Mouse (Mus musculus): ENCODE measurements around the gene Cnp. TPM values are rescaled to one million over a fixed set of nuclear protein-coding genes. Genes with fewer than 3 reads are reported as not detected.

The Cnp gene
- polyA plus RNA-seq, 1 experiment from 2014 or later, result 19.4 TPM

- no peaks in the 10 kb centered on the region for H3K4me1 ChIP-seq
- no peak overlapping the region for H3K27ac ChIP-seq
- no peak overlapping the region for H3K9ac ChIP-seq
- H3K9me3 ChIP-seq, result no peaks in the 10 kb centered on the region
- H3K36me3 ChIP-seq (replicated peaks), result no peaks in the 10 kb centered on the region
- H3K4me3 ChIP-seq (replicated peaks), result no peak overlapping the region
- ATAC-seq (ENCODE audit: low FRiP score), result no peak
- H3K4me2 ChIP-seq, result no peak overlapping the region
- H3K27me3 ChIP-seq, result no peaks in the 10 kb centered on the region
- 41% methylated on average over 5 of the region's 5 CpGs for WGBS
Observed at GRCm38 (mm10) chr11:100561748-100562147, 13.0 kb upstream of the Cnp start.

GRCm38 (mm10) chr11:100564297-100564696, 10.4 kb upstream of the Cnp start:
- H3K4me2 ChIP-seq, result no peak overlapping the region
- H3K9me3 ChIP-seq, result no peaks in the 10 kb centered on the region
- H3K36me3 ChIP-seq (replicated peaks), result no peaks in the 10 kb centered on the region
- H3K4me3 ChIP-seq (replicated peaks), result no peak overlapping the region
- no peaks in the 10 kb centered on the region for H3K27me3 ChIP-seq
- no peak overlapping the region for H3K27ac ChIP-seq
- WGBS, result 76% methylated on average over 15 of the region's 15 CpGs
- no peaks in the 10 kb centered on the region for H3K4me1 ChIP-seq
- no peak overlapping the region for H3K9ac ChIP-seq
- ATAC-seq (ENCODE audit: low FRiP score), result no peak

- no peak for ATAC-seq (ENCODE audit: low FRiP score)
- H3K9me3 ChIP-seq, result no peaks in the 10 kb centered on the region
- no peaks in the 10 kb centered on the region for H3K36me3 ChIP-seq (replicated peaks)
- no peak overlapping the region for H3K27ac ChIP-seq
- no peak overlapping the region for H3K4me3 ChIP-seq (replicated peaks)
- H3K9ac ChIP-seq, result no peak overlapping the region
- H3K4me2 ChIP-seq, result no peak overlapping the region
- 89% methylated on average over 6 of the region's 6 CpGs for WGBS
- H3K27me3 ChIP-seq, result no peaks in the 10 kb centered on the region
- no peaks in the 10 kb centered on the region for H3K4me1 ChIP-seq
Observed at GRCm38 (mm10) chr11:100564703-100565102, 10.0 kb upstream of the Cnp start.

GRCm38 (mm10) chr11:100567229-100567628, 7.5 kb upstream of the Cnp start:
- no peaks in the 10 kb centered on the region for H3K36me3 ChIP-seq (replicated peaks)
- H3K4me3 ChIP-seq (replicated peaks), result no peak overlapping the region
- H3K9ac ChIP-seq, result no peak overlapping the region
- no peaks in the 10 kb centered on the region for H3K9me3 ChIP-seq
- 71% methylated on average over 5 of the region's 5 CpGs for WGBS
- peaks cover 9% of the 10 kb centered on the region for H3K4me1 ChIP-seq
- H3K27ac ChIP-seq, result no peak overlapping the region
- peaks cover 17% of the 10 kb centered on the region for H3K27me3 ChIP-seq
- no peak for ATAC-seq (ENCODE audit: low FRiP score)
- no peak overlapping the region for H3K4me2 ChIP-seq

GRCm38 (mm10) chr11:100567815-100568245, 6.9 kb upstream of the Cnp start:
- no peak for ATAC-seq (ENCODE audit: low FRiP score)
- H3K9me3 ChIP-seq, result no peaks in the 10 kb centered on the region
- WGBS, result 80% methylated on average over 9 of the region's 9 CpGs
- no peak overlapping the region for H3K4me2 ChIP-seq
- H3K9ac ChIP-seq, result no peak overlapping the region
- peaks cover 9% of the 10 kb centered on the region for H3K4me1 ChIP-seq
- no peaks in the 10 kb centered on the region for H3K36me3 ChIP-seq (replicated peaks)
- peaks cover 23% of the 10 kb centered on the region for H3K27me3 ChIP-seq
- no peak overlapping the region for H3K4me3 ChIP-seq (replicated peaks)
- H3K27ac ChIP-seq, result no peak overlapping the region

GRCm38 (mm10) chr11:100568692-100569091, 6.0 kb upstream of the Cnp start:
- WGBS, result 85% methylated on average over 8 of the region's 8 CpGs
- Histone ChIP-seq H3K36me3 (replicated peaks) (no peaks in the 10 kb centered on the region), H3K9ac (no peak overlapping the region)

GRCm38 (mm10) chr11:100569789-100570188, 4.9 kb upstream of the Cnp start:
- no peaks in the 10 kb centered on the region for H3K9me3 ChIP-seq
- H3K27me3 ChIP-seq, result peaks cover 23% of the 10 kb centered on the region
- H3K4me2 ChIP-seq, result no peak overlapping the region
- no peak overlapping the region for H3K9ac ChIP-seq
- H3K27ac ChIP-seq, result no peak overlapping the region
- 66% methylated on average over 9 of the region's 9 CpGs for WGBS
- H3K4me3 ChIP-seq (replicated peaks), result no peak overlapping the region
- H3K36me3 ChIP-seq (replicated peaks), result no peaks in the 10 kb centered on the region
- no peak for ATAC-seq (ENCODE audit: low FRiP score)
- peaks cover 13% of the 10 kb centered on the region for H3K4me1 ChIP-seq

More at GRCm38 (mm10) chr11:100568692-100569091, 6.0 kb upstream of the Cnp start:
- peaks cover 23% of the 10 kb centered on the region for H3K27me3 ChIP-seq
- no peaks in the 10 kb centered on the region for H3K9me3 ChIP-seq
- H3K4me2 ChIP-seq, result no peak overlapping the region
- H3K4me1 ChIP-seq, result peaks cover 9% of the 10 kb centered on the region
- H3K27ac ChIP-seq, result no peak overlapping the region
- H3K4me3 ChIP-seq (replicated peaks), result no peak overlapping the region
- ATAC-seq (ENCODE audit: low FRiP score), result no peak

- H3K4me2 ChIP-seq, result peak overlapping the region; percentile 48
- H3K4me1 ChIP-seq, result peaks cover 21% of the 10 kb centered on the region
- no peak overlapping the region for H3K27ac ChIP-seq
- no peaks in the 10 kb centered on the region for H3K36me3 ChIP-seq (replicated peaks)
- H3K9ac ChIP-seq, result no peak overlapping the region
- H3K4me3 ChIP-seq (replicated peaks), result peak overlapping the region; percentile 14
- H3K9me3 ChIP-seq, result no peaks in the 10 kb centered on the region
- H3K27me3 ChIP-seq, result peaks cover 23% of the 10 kb centered on the region
- ATAC-seq (ENCODE audit: low FRiP score), result peak; percentile 58
- WGBS, result 8% methylated on average over 8 of the region's 8 CpGs
Observed at GRCm38 (mm10) chr11:100570430-100571201, 4.1 kb upstream of the Cnp start.

- H3K27ac ChIP-seq, result no peak overlapping the region
- peak overlapping the region; percentile 48 for H3K4me2 ChIP-seq
- 10% methylated on average over 16 of the region's 16 CpGs for WGBS
- peaks cover 23% of the 10 kb centered on the region for H3K27me3 ChIP-seq
- ATAC-seq (ENCODE audit: low FRiP score), result no peak
- H3K9ac ChIP-seq, result no peak overlapping the region
- peaks cover 27% of the 10 kb centered on the region for H3K4me1 ChIP-seq
- H3K4me3 ChIP-seq (replicated peaks), result peak overlapping the region; percentile 14
- no peaks in the 10 kb centered on the region for H3K36me3 ChIP-seq (replicated peaks)
- H3K9me3 ChIP-seq, result no peaks in the 10 kb centered on the region
Observed at GRCm38 (mm10) chr11:100571202-100571567, 3.5 kb upstream of the Cnp start.

GRCm38 (mm10) chr11:100574188-100574587, 516 bp upstream of the Cnp start:
- Histone ChIP-seq H3K9me3 (no peaks in the 10 kb centered on the region), H3K27me3 (peaks cover 23% of the 10 kb centered on the region), H3K36me3 (replicated peaks) (peaks cover 12% of the 10 kb centered on the region), H3K4me1 (peaks cover 27% of the 10 kb centered on the region), H3K4me2 (peak overlapping the region; percentile 83; the same call in 1 of the 2 replicates), H3K9ac (no peak overlapping the region), H3K4me3 (replicated peaks) (peak overlapping the region; percentile 69), H3K27ac (no peak overlapping the region)
- WGBS, result 97% methylated on average over 3 of the region's 3 CpGs
- no peak for ATAC-seq (ENCODE audit: low FRiP score)

GRCm38 (mm10) chr11:100575484-100575855, 766 bp downstream of the Cnp start:
- peaks cover 23% of the 10 kb centered on the region for H3K27me3 ChIP-seq
- no peaks in the 10 kb centered on the region for H3K9me3 ChIP-seq
- peak overlapping the region; percentile 71 for H3K9ac ChIP-seq
- H3K4me1 ChIP-seq, result peaks cover 27% of the 10 kb centered on the region
- H3K36me3 ChIP-seq (replicated peaks), result peaks cover 25% of the 10 kb centered on the region
- no peak for ATAC-seq (ENCODE audit: low FRiP score)
- 9% methylated on average over 2 of the region's 2 CpGs for WGBS
- 0 out of 2 replicates have a peak overlapping the region, but pooled peaks have one; percentile 50 for H3K27ac ChIP-seq
- peak overlapping the region; percentile 69 for H3K4me3 ChIP-seq (replicated peaks)
- H3K4me2 ChIP-seq, result peak overlapping the region; percentile 83

- H3K4me3 ChIP-seq (replicated peaks), result no peak overlapping the region
- no peaks in the 10 kb centered on the region for H3K9me3 ChIP-seq
- 71% methylated on average over 21 of the region's 21 CpGs for WGBS
- H3K4me1 ChIP-seq, result peaks cover 19% of the 10 kb centered on the region
- H3K4me2 ChIP-seq, result no peak overlapping the region
- H3K27ac ChIP-seq, result no peak overlapping the region
- no peak for ATAC-seq (ENCODE audit: low FRiP score)
- no peak overlapping the region for H3K9ac ChIP-seq
- H3K27me3 ChIP-seq, result peaks cover 16% of the 10 kb centered on the region
- peaks cover 32% of the 10 kb centered on the region for H3K36me3 ChIP-seq (replicated peaks)
Observed at GRCm38 (mm10) chr11:100576256-100576655, 1.6 kb downstream of the Cnp start.

Measured in forebrain, embryonic 12.5 days (tissue).